Mouse (Mus musculus) lung, postnatal 0 days (tissue): ENCODE results near the gene Lnx2.

Experiments used
- CTCF ChIP-seq: IDR thresholded peaks from 2 replicates; pipeline ENCODE4 v1.5.1; 2016; ENCODE audit warnings: antibody characterized with exemption, mild to moderate bottlenecking
- EP300 ChIP-seq: IDR thresholded peaks from 2 replicates; pipeline ENCODE4 v1.6.1; 2016; ENCODE audit warnings: antibody characterized with exemption, mild to moderate bottlenecking, control low read depth

- TF ChIP-seq CTCF (no peak), EP300 (no peak)
Observed at GRCm38 (mm10) chr5:147114738-147115137, 38.4 kb upstream of the Lnx2 start.
